In genomic region chr3:37360729-37361128, GRCm38 (mm10) we compare ENCODE assay signal across 16 mouse cellular contexts. TPM values are rescaled to one million over a fixed set of nuclear protein-coding genes. Genes with fewer than 3 reads are reported as not detected.
A peak's percentile ranks its signal among the peaks of the same experiment; 100 is the strongest.
DNase-seq lines count a peak whose midpoint lies in the region; ATAC-seq and TF ChIP-seq lines count a peak whose summit lies in the region.
"Had no signal": no experiment of that assay in that cellular context is flagged by ENCODE, and none has a peak within 500 bp of the region (broad histone marks: within the 10 kb centered on the region; RNA-seq: fewer than 3 reads in every experiment).

No protein-coding gene starts in this region.

- TF ChIP-seq CTCF in hindbrain, postnatal 0 days (IDR thresholded peaks at IDR 0.05; ENCODE audit: low read depth) = no peak

- no peaks in the 10 kb centered on the region for H3K27me3 ChIP-seq in hindbrain, postnatal 0 days (ENCODE audit: insufficient read depth, low read length)
- H3K27me3 ChIP-seq: heart, embryonic 12.5 days; hindbrain, embryonic 12.5 days had no signal

- H3K27ac ChIP-seq in hindbrain, postnatal 0 days = no peak overlapping the region
- H3K27ac ChIP-seq: embryonic facial prominence, embryonic 10.5 days; hindbrain, embryonic 12.5 days; liver, embryonic 12.5 days had no signal

- H3K36me3 ChIP-seq in hindbrain, postnatal 0 days (ENCODE audit: insufficient read depth, low read length) = no peaks in the 10 kb centered on the region
- H3K36me3 ChIP-seq: embryonic facial prominence, embryonic 10.5 days; heart, embryonic 12.5 days; hindbrain, embryonic 12.5 days; liver, embryonic 12.5 days had no signal

- WGBS in hindbrain, postnatal 0 days = 78% methylated on average over 9 of the region's 9 CpGs

- no peaks in the 10 kb centered on the region for H3K9me3 ChIP-seq in hindbrain, postnatal 0 days (ENCODE audit: low read length)
- H3K9me3 ChIP-seq: embryonic facial prominence, embryonic 10.5 days; heart, embryonic 12.5 days; hindbrain, embryonic 12.5 days; liver, embryonic 12.5 days had no signal

- H3K4me3 ChIP-seq in hindbrain, postnatal 0 days (ENCODE audit: low read length) = no peak overlapping the region
- H3K4me3 ChIP-seq: embryonic facial prominence, embryonic 10.5 days; heart, embryonic 12.5 days; hindbrain, embryonic 12.5 days; liver, embryonic 12.5 days had no signal

- no peaks in the 10 kb centered on the region for H3K4me1 ChIP-seq in hindbrain, postnatal 0 days (ENCODE audit: insufficient read depth, low read length)
- H3K4me1 ChIP-seq: embryonic facial prominence, embryonic 10.5 days; heart, embryonic 12.5 days; hindbrain, embryonic 12.5 days; liver, embryonic 12.5 days had no signal

- no peak overlapping the region for H3K9ac ChIP-seq in hindbrain, postnatal 0 days (replicated peaks; ENCODE audit: low read length)
- H3K9ac ChIP-seq: heart, embryonic 12.5 days; hindbrain, embryonic 12.5 days; liver, embryonic 12.5 days had no signal

- no peak overlapping the region for H3K4me2 ChIP-seq in hindbrain, postnatal 0 days (ENCODE audit: low read depth, low read length)
- H3K4me2 ChIP-seq: heart, embryonic 12.5 days; hindbrain, embryonic 12.5 days; liver, embryonic 12.5 days had no signal

- peak; percentile 71 for ATAC-seq in common myeloid progenitor, adult 5-6 weeks (replicated peaks; ENCODE audit: low read depth, poor library complexity, severe bottlenecking)
- ATAC-seq in hindbrain, postnatal 0 days = no peak
- ATAC-seq: intestine, postnatal 0 days; liver, embryonic 12.5 days had no signal

- DNase-seq in adrenal gland, adult 2 months = peak; percentile 17
- no peak for DNase-seq in adrenal gland, postnatal 4 days (ENCODE audit: low spot score in 2 of 2)
- peak; percentile 76 for DNase-seq in 3134 (ENCODE audit: extremely low read depth, insufficient read length, low spot score)
- DNase-seq in lung, postnatal 25 days (ENCODE audit: low spot score) = peak; percentile 29
- DNase-seq in hindbrain, postnatal 0 days (ENCODE audit: low spot score) = no peak
- no peak for DNase-seq in thymus, postnatal 4 days
- no peak for DNase-seq in frontal cortex, postnatal 25 days (ENCODE audit: low spot score in 2 of 2)
- DNase-seq: cerebellum, adult 9-11 months; kidney, postnatal 25 days; right cerebral cortex, postnatal 4 days had no signal

RNA-seq across cellular contexts. Expression of gene Fgf2, which starts 12.6 kb away (rescaled TPM):
- total RNA-seq in adrenal gland, adult 2 months (2021) = 1 to 10 TPM; 4.3 to 4.7 TPM
- 1.7 and 2.0 TPM in 2 replicates for polyA plus RNA-seq in adrenal gland, adult 2 months (2012; rRNA removed)
- 1 to 10 TPM; 5.0 to 7.1 TPM for total RNA-seq in adrenal gland, postnatal 4 days (2021)
- 0.05 and 0.23 TPM in 2 replicates for total RNA-seq in common myeloid progenitor, adult 5-6 weeks (2017)
- 2.9 and 3.7 TPM in 2 replicates for total RNA-seq in hindbrain, postnatal 0 days (2014; rRNA removed)
- 0.95 and 1.1 TPM in 2 replicates for polyA plus RNA-seq in hindbrain, postnatal 0 days (2015; fragmentation: Nextera tagmentation; extraction: Ambion mirVana)

RNA-seq across cellular contexts. Expression of gene Cetn4, which starts 48.2 kb away (rescaled TPM):
- 1 to 10 TPM; 5.0 to 6.8 TPM for total RNA-seq in adrenal gland, adult 2 months (2021)
- polyA plus RNA-seq in adrenal gland, adult 2 months (2012; rRNA removed) = 0.19 TPM in 1 of 2 replicates, not detected in the other
- total RNA-seq in adrenal gland, postnatal 4 days (2021) = 1 to 10 TPM; 4.4 to 5.3 TPM
- total RNA-seq in common myeloid progenitor, adult 5-6 weeks (2017) = 4.0 and 6.5 TPM in 2 replicates
- 1.3 and 4.4 TPM in 2 replicates for total RNA-seq in hindbrain, postnatal 0 days (2014; rRNA removed)
- 3.3 and 4.6 TPM in 2 replicates for polyA plus RNA-seq in hindbrain, postnatal 0 days (2015; fragmentation: Nextera tagmentation; extraction: Ambion mirVana)

RNA-seq across cellular contexts. Expression of gene Bbs12, which starts 48.4 kb away (rescaled TPM):
- total RNA-seq in adrenal gland, adult 2 months (2021) = 1 to 10 TPM; 3.9 to 5.1 TPM
- polyA plus RNA-seq in adrenal gland, adult 2 months (2012; rRNA removed) = 0.35 and 0.52 TPM in 2 replicates
- 1 to 10 TPM; 6.0 TPM for total RNA-seq in adrenal gland, postnatal 4 days (2021)
- 6.6 and 8.1 TPM in 2 replicates for total RNA-seq in common myeloid progenitor, adult 5-6 weeks (2017)
- 3.9 and 4.1 TPM in 2 replicates for total RNA-seq in hindbrain, postnatal 0 days (2014; rRNA removed)
- polyA plus RNA-seq in hindbrain, postnatal 0 days (2015; fragmentation: Nextera tagmentation; extraction: Ambion mirVana) = 3.9 and 4.2 TPM in 2 replicates

RNA-seq across cellular contexts. Expression of gene Spata5, which starts 59.0 kb away (rescaled TPM):
- total RNA-seq in adrenal gland, adult 2 months (2021) = 10 to 100 TPM; 29.1 to 46.0 TPM
- polyA plus RNA-seq in adrenal gland, adult 2 months (2012; rRNA removed) = 0.67 and 1.9 TPM in 2 replicates
- 10 to 100 TPM; 32.0 to 42.8 TPM for total RNA-seq in adrenal gland, postnatal 4 days (2021)
- 174 and 222 TPM in 2 replicates for total RNA-seq in common myeloid progenitor, adult 5-6 weeks (2017)
- 12.2 and 13.2 TPM in 2 replicates for total RNA-seq in hindbrain, postnatal 0 days (2014; rRNA removed)
- 18.8 and 22.9 TPM in 2 replicates for polyA plus RNA-seq in hindbrain, postnatal 0 days (2015; fragmentation: Nextera tagmentation; extraction: Ambion mirVana)

RNA-seq across cellular contexts. Expression of gene Nudt6, which starts 59.3 kb away (rescaled TPM):
- total RNA-seq in adrenal gland, adult 2 months (2021) = 10 to 100 TPM; 16.2 to 18.7 TPM
- polyA plus RNA-seq in adrenal gland, adult 2 months (2012; rRNA removed) = 62.7 and 69.8 TPM in 2 replicates
- total RNA-seq in adrenal gland, postnatal 4 days (2021) = 10 to 100 TPM; 17.5 to 18.3 TPM
- 27.5 and 29.1 TPM in 2 replicates for total RNA-seq in common myeloid progenitor, adult 5-6 weeks (2017)
- 0.93 and 2.1 TPM in 2 replicates for total RNA-seq in hindbrain, postnatal 0 days (2014; rRNA removed)
- 8.7 and 10.1 TPM in 2 replicates for polyA plus RNA-seq in hindbrain, postnatal 0 days (2015; fragmentation: Nextera tagmentation; extraction: Ambion mirVana)

Comparison
In these comparisons a context has a peak if more than half of its experiments do, and no peak if none do; other contexts are left out.
1. DNase-seq: peak in adrenal gland, adult 2 months (single experiment), 3134 (single experiment) and lung, postnatal 25 days (single experiment); none in adrenal gland, postnatal 4 days (0 of 2), hindbrain, postnatal 0 days (single experiment), thymus, postnatal 4 days (single experiment) and frontal cortex, postnatal 25 days (0 of 2).